Mouse (Mus musculus) lung, postnatal 14 days (tissue): ENCODE results near the gene Maff.

ENCODE experiments used
- DNase-seq: peaks from one replicate; pipeline ENCODE4 v3.0.0; 2021

Maff gene

GRCm38 (mm10) chr15:79346051-79346793 is at the start of gene Maff:
Gene Maff (plus strand): TSS chr15:79346621.
- DNase-seq = no peak

- no peak for DNase-seq
Measured at GRCm38 (mm10) chr15:79298553-79298952, 47.9 kb upstream of the Maff start.

GRCm38 (mm10) chr15:79299563-79300155 is 46.8 kb upstream of the Maff start:
- no peak for DNase-seq

GRCm38 (mm10) chr15:79303725-79304124 is 42.7 kb upstream of the Maff start:
- DNase-seq = peak; percentile 23

- DNase-seq = no peak
Measured at GRCm38 (mm10) chr15:79304832-79305231, 41.6 kb upstream of the Maff start.

GRCm38 (mm10) chr15:79306043-79306637 is 40.3 kb upstream of the Maff start:
- DNase-seq = no peak

GRCm38 (mm10) chr15:79307861-79308260 is 38.6 kb upstream of the Maff start:
- DNase-seq = no peak

- no peak for DNase-seq
Measured at GRCm38 (mm10) chr15:79313848-79314369, 32.5 kb upstream of the Maff start.

GRCm38 (mm10) chr15:79321733-79322190 is 24.7 kb upstream of the Maff start:
- DNase-seq = no peak

- no peak for DNase-seq
Measured at GRCm38 (mm10) chr15:79322281-79322990, 24.0 kb upstream of the Maff start.

- peak; percentile 92 for DNase-seq
Measured at GRCm38 (mm10) chr15:79322991-79323790, 23.2 kb upstream of the Maff start.

GRCm38 (mm10) chr15:79323791-79324155 is 22.6 kb upstream of the Maff start:
- DNase-seq = no peak

GRCm38 (mm10) chr15:79324373-79324772 is 22.0 kb upstream of the Maff start:
- DNase-seq = no peak

GRCm38 (mm10) chr15:79325742-79326141 is 20.7 kb upstream of the Maff start:
- DNase-seq = no peak

- DNase-seq = peak; percentile 57
Measured at GRCm38 (mm10) chr15:79326264-79326663, 20.2 kb upstream of the Maff start.

GRCm38 (mm10) chr15:79326971-79327961 is 19.2 kb upstream of the Maff start:
- no peak for DNase-seq

- peak; percentile 99 for DNase-seq
Measured at GRCm38 (mm10) chr15:79328058-79328938, 18.1 kb upstream of the Maff start, which contains the start of gene Pla2g6. Gene Pla2g6 (minus strand): TSS chr15:79328390.

GRCm38 (mm10) chr15:79328939-79329275 is 17.5 kb upstream of the Maff start:
- DNase-seq = no peak

GRCm38 (mm10) chr15:79329346-79329978 is 17.0 kb upstream of the Maff start:
- DNase-seq = no peak

GRCm38 (mm10) chr15:79329979-79330363 is 16.4 kb upstream of the Maff start:
- DNase-seq = no peak
